Mouse (Mus musculus) embryonic facial prominence, embryonic 14.5 days (tissue): ENCODE data around the gene Tmem98. TPM values are rescaled to one million over a fixed set of nuclear protein-coding genes. Genes with fewer than 3 reads are reported as not detected.
A peak's percentile ranks its signal among the peaks of the same experiment; 100 is the strongest.

ENCODE experiments used
- ATAC-seq: fragments of 200-750 bp; cut with Nextera tagmentation; 2 replicates; pipeline ENCODE4 v1.8.0; 2017; ENCODE audit warnings: low read depth, moderate number of reproducible peaks, moderate TSS enrichment
- DNase-seq: peaks from one replicate; pipeline ENCODE4 v3.0.0-alpha.2; 2015; ENCODE audit warnings: low spot score
- H3K27ac ChIP-seq: fragments of 300-500 bp; sonication (generic); replicated peaks from 2 replicates; pipeline ENCODE4 v1.5.1; 2014; ENCODE audit warnings: low read depth, mild to moderate bottlenecking, low read length, moderate library complexity
- H3K27me3 ChIP-seq: fragments of 300-500 bp; sonication (generic); replicated peaks from 2 replicates; pipeline ENCODE4 v1.6.1; 2014; ENCODE audit warnings: low read length; ENCODE audit not compliant: control insufficient read depth, insufficient read depth
- H3K36me3 ChIP-seq: fragments of 300-500 bp; sonication (generic); 2 replicates; pipeline ENCODE4 v1.6.1; 2014; ENCODE audit warnings: low read length, mixed read lengths; ENCODE audit not compliant: control insufficient read depth, insufficient read depth
- H3K4me1 ChIP-seq: fragments of 300-500 bp; sonication (generic); 2 replicates; pipeline ENCODE4 v1.6.1; 2014; ENCODE audit warnings: antibody characterized with exemption, low read length; ENCODE audit not compliant: control insufficient read depth, insufficient read depth
- H3K4me2 ChIP-seq: fragments of 300-500 bp; sonication (generic); 2 replicates; pipeline ENCODE4 v1.6.1; 2014; ENCODE audit warnings: low read depth, mild to moderate bottlenecking, low read length, moderate library complexity, mixed read lengths
- H3K4me3 ChIP-seq: fragments of 300-500 bp; sonication (generic); 2 replicates; pipeline ENCODE4 v1.5.1; 2014; ENCODE audit warnings: low read depth, mild to moderate bottlenecking, low read length
- H3K9ac ChIP-seq: fragments of 300-500 bp; sonication (generic); 2 replicates; pipeline ENCODE4 v1.6.1; 2014; ENCODE audit warnings: low read depth, mild to moderate bottlenecking, low read length, moderate library complexity, mixed read lengths
- H3K9me3 ChIP-seq: fragments of 300-500 bp; sonication (generic); 2 replicates; pipeline ENCODE4 v1.6.1; 2016; ENCODE audit warnings: low read length; ENCODE audit not compliant: control insufficient read depth
- WGBS: fragments of 180-500 bp; shearing (Covaris S2); extraction: QIAGEN DNeasy Blood & Tissue Kit; methylation state at CpG from one replicate; pipeline ENCODE4 v1.1.7; 2014; 5-methylcytosine and 5-hydroxymethylcytosine counted together
- polyA plus RNA-seq: library from polyadenylated mRNA; unstranded; fragments of >200 nt; fragmentation: Nextera tagmentation; extraction: Ambion mirVana; gene quantifications from 2 replicates; pipeline ENCODE4 v1.2.1, GENCODE M21; 2014

Gene Tmem98
- polyA plus RNA-seq, 1 experiment from 2014 or later: 60.4 TPM

- Histone ChIP-seq H3K4me3 (no peak overlapping the region), H3K4me1 (peaks cover 3% of the 10 kb centered on the region; the same call in 1 of the 2 replicates), H3K27ac (no peak overlapping the region), H3K36me3 (no peaks in the 10 kb centered on the region), H3K27me3 (no peaks in the 10 kb centered on the region), H3K4me2 (no peak overlapping the region), H3K9ac (no peak overlapping the region), H3K9me3 (no peaks in the 10 kb centered on the region)
- 56% methylated on average over 3 of the region's 3 CpGs for WGBS
- DNase-seq: peak; percentile 9
- no peak for ATAC-seq
Measured at GRCm38 (mm10) chr11:80784294-80784743, 25.7 kb upstream of the Tmem98 start.

GRCm38 (mm10) chr11:80785672-80786071 is 24.3 kb upstream of the Tmem98 start:
- no peak overlapping the region for H3K27ac ChIP-seq

GRCm38 (mm10) chr11:80789647-80790240 is 20.2 kb upstream of the Tmem98 start:
- ATAC-seq: no peak
- Histone ChIP-seq H3K27ac (no peak overlapping the region), H3K27me3 (no peaks in the 10 kb centered on the region), H3K4me1 (no peaks in the 10 kb centered on the region), H3K9me3 (no peaks in the 10 kb centered on the region), H3K9ac (no peak overlapping the region), H3K36me3 (no peaks in the 10 kb centered on the region), H3K4me3 (no peak overlapping the region), H3K4me2 (no peak overlapping the region)
- WGBS: 67% methylated on average over 7 of the region's 7 CpGs
- no peak for DNase-seq

More at GRCm38 (mm10) chr11:80785672-80786071, 24.3 kb upstream of the Tmem98 start:
- Histone ChIP-seq H3K4me3 (no peak overlapping the region), H3K4me2 (no peak overlapping the region), H3K27me3 (no peaks in the 10 kb centered on the region), H3K9ac (no peak overlapping the region), H3K9me3 (no peaks in the 10 kb centered on the region), H3K4me1 (no peaks in the 10 kb centered on the region), H3K36me3 (no peaks in the 10 kb centered on the region)
- no peak for DNase-seq
- no peak for ATAC-seq
- 80% methylated on average over 5 of the region's 5 CpGs for WGBS

GRCm38 (mm10) chr11:80790413-80790812 is 19.6 kb upstream of the Tmem98 start:
- H3K36me3 ChIP-seq: no peaks in the 10 kb centered on the region
- H3K4me3 ChIP-seq: no peak overlapping the region
- ATAC-seq (no peak), DNase-seq (no peak)
- H3K27ac ChIP-seq: no peak overlapping the region
- WGBS: 83% methylated on average over 3 of the region's 3 CpGs
- no peaks in the 10 kb centered on the region for H3K9me3 ChIP-seq
- no peak overlapping the region for H3K9ac ChIP-seq
- H3K27me3 ChIP-seq: no peaks in the 10 kb centered on the region
- no peak overlapping the region for H3K4me2 ChIP-seq
- H3K4me1 ChIP-seq: no peaks in the 10 kb centered on the region

GRCm38 (mm10) chr11:80791677-80792432 is 18.1 kb upstream of the Tmem98 start:
- no peak overlapping the region for H3K4me3 ChIP-seq
- no peak overlapping the region for H3K4me2 ChIP-seq
- DNase-seq: no peak
- H3K27ac ChIP-seq: no peak overlapping the region
- ATAC-seq: 0 out of 2 replicates have a peak, but pooled peaks have one; percentile 37
- H3K4me1 ChIP-seq: no peaks in the 10 kb centered on the region
- H3K9ac ChIP-seq: no peak overlapping the region
- no peaks in the 10 kb centered on the region for H3K27me3 ChIP-seq
- WGBS: 57% methylated on average over 3 of the region's 3 CpGs
- no peaks in the 10 kb centered on the region for H3K9me3 ChIP-seq
- no peaks in the 10 kb centered on the region for H3K36me3 ChIP-seq

GRCm38 (mm10) chr11:80793386-80793785 is 16.6 kb upstream of the Tmem98 start:
- Histone ChIP-seq H3K9me3 (no peaks in the 10 kb centered on the region), H3K4me3 (no peak overlapping the region), H3K27me3 (no peaks in the 10 kb centered on the region), H3K4me2 (no peak overlapping the region), H3K36me3 (no peaks in the 10 kb centered on the region), H3K27ac (no peak overlapping the region), H3K9ac (no peak overlapping the region), H3K4me1 (no peaks in the 10 kb centered on the region)
- ATAC-seq: no peak
- WGBS: 84% methylated on average over 4 of the region's 4 CpGs
- no peak for DNase-seq

- no peak overlapping the region for H3K4me3 ChIP-seq
- H3K4me1 ChIP-seq: no peaks in the 10 kb centered on the region
- WGBS: 98% methylated on average over 4 of the region's 4 CpGs
- H3K4me2 ChIP-seq: no peak overlapping the region
- H3K9me3 ChIP-seq: no peaks in the 10 kb centered on the region
- H3K27ac ChIP-seq: no peak overlapping the region
- H3K9ac ChIP-seq: no peak overlapping the region
- no peaks in the 10 kb centered on the region for H3K36me3 ChIP-seq
- DNase-seq: no peak
- ATAC-seq: no peak
- H3K27me3 ChIP-seq: no peaks in the 10 kb centered on the region
Measured at GRCm38 (mm10) chr11:80794290-80794689, 15.7 kb upstream of the Tmem98 start.

- H3K4me1 ChIP-seq: no peaks in the 10 kb centered on the region
- ATAC-seq (no peak), DNase-seq (peak; percentile 36)
- H3K36me3 ChIP-seq: no peaks in the 10 kb centered on the region
- WGBS: 59% methylated on average over 8 of the region's 8 CpGs
- no peak overlapping the region for H3K4me2 ChIP-seq
- H3K4me3 ChIP-seq: no peak overlapping the region
- H3K9me3 ChIP-seq: no peaks in the 10 kb centered on the region
- H3K27me3 ChIP-seq: no peaks in the 10 kb centered on the region
- H3K9ac ChIP-seq: no peak overlapping the region
- H3K27ac ChIP-seq: no peak overlapping the region
Measured at GRCm38 (mm10) chr11:80795431-80795830, 14.5 kb upstream of the Tmem98 start.
